Mouse (Mus musculus) embryonic fibroblast, embryonic 13.5 days (primary cell): Measurements from ENCODE around the gene Pgm5.

Experiments used
- CTCF ChIP-seq: IDR thresholded peaks from 2 replicates; pipeline ENCODE4 v1.5.1; 2011; ENCODE audit warnings: mild to moderate bottlenecking, control low read depth, low read length, moderate library complexity, borderline replicate concordance; ENCODE audit not compliant: insufficient read depth
- POLR2A ChIP-seq: IDR thresholded peaks from 2 replicates; pipeline ENCODE4 v1.6.1; 2011; ENCODE audit warnings: low read depth, mild to moderate bottlenecking, control low read depth, low read length, moderate library complexity

- TF ChIP-seq CTCF (no peak), POLR2A (no peak)
These were observed 35.6 kb upstream of the Pgm5 start for GRCm38 (mm10) chr19:24897006-24897895.
